Mouse (Mus musculus) splenic B cell, adult 2 months (primary cell): Measurements from ENCODE around the gene Sez6.

Source experiments
- DNase-seq: peaks from one replicate; pipeline ENCODE4 v3.0.0-alpha.2; 2011; ENCODE audit warnings: low read depth, low spot score
- H3K27me3 ChIP-seq: 2 replicates; pipeline ENCODE4 v1.6.1; 2012; ENCODE audit warnings: mild to moderate bottlenecking, low read length, moderate library complexity, mixed read lengths; ENCODE audit not compliant: control insufficient read depth, poor library complexity, insufficient read depth, severe bottlenecking
- H3K36me3 ChIP-seq: 2 replicates; pipeline ENCODE4 v1.6.1; 2012; ENCODE audit warnings: mild to moderate bottlenecking, low read length, moderate library complexity, mixed read lengths; ENCODE audit not compliant: control insufficient read depth, poor library complexity, insufficient read depth, severe bottlenecking

Gene Sez6

DNA sequence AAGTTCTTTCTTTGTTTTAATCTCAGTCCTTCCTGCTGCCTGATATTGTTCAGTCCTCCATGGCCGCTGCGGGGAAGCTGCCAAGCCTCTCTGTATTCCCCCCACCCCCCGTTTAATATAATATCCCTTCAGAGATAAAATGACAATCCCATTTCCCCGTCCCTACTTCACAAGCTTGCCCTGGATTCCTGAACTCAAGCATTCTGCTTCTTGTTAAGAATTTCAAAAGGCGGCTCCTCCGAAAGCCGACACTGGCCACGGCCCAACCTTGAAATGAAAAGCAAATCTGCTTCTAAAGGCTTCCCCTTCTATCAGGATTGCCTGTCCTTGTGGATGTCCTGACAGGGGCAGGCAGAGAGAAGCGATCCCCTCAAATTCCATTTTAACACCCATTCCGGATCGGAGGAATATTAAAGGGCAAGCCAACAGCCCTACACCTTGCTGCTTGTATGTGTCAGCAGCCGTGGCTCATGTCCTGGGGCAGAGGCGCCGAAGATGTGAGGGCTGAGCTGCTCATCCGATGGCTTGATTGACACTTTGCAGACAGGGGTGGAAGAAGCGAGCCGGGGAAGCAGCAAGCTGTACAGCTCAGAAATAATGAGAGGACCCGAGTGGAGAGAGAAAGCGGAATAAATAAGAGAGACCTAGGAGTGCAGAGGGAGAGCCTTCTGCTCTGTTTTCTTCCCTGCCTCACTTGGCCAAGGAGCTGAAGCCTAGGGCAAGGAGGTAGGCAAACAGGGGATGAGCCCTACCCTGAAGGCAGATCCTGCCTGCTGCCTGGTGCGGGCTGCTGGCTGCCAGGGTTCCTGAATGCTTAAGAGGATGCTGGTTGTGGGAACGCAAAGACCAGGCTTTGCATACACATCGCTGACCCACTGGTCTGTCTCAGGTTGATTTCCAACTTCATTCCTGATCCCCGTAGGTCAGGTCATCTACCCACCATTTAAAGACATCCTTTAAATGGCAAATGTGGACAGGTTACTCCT lies 33.5 kb upstream of the Sez6 start:
- DNase-seq = no peak
- Histone ChIP-seq H3K36me3 (no peaks in the 10 kb centered on the region), H3K27me3 (no peaks in the 10 kb centered on the region)

DNA sequence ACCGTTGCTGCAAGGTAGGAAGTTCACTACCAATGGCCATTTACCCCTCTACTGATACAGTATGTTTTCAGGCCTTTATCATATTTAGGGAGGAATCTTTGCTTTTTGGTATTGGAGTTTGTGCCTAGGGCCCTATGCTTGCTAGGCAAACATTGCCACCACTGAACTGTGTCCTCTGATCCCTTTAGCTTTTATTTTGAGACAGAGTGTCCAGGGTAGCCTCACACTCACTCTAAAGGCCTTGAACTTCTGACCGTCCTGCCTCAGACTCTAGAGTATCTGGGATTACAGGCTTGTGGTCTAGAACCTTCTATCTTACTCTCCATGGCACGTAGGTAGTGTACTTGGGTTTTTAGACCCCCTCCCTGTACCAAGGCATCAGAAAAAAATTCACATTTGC lies 30.4 kb upstream of the Sez6 start:
- H3K36me3 ChIP-seq = no peaks in the 10 kb centered on the region
- no peak for DNase-seq
- no peaks in the 10 kb centered on the region for H3K27me3 ChIP-seq

DNA sequence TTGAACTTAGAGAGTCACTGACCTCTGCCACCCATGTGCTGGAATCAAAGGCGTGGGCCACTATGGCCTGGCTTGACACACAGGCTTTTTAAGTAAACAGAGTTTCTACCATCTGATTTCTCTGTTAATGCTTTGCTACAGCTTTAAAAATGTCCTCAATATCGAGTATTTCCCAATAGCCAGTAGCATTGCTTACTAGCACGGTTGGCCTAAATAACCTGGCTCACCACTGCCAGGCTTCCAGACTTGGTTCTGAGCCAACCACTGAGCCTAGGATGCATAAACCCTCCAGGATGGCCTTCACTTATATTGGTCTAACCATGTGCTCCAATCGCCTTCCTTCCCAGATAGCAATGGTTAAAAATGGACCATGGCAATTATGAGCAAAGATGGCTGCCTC lies 29.9 kb upstream of the Sez6 start:
- Histone ChIP-seq H3K27me3 (no peaks in the 10 kb centered on the region), H3K36me3 (no peaks in the 10 kb centered on the region)
- DNase-seq = no peak

GRCm38 (mm10) chr11:77901366-77901765 lies 29.2 kb upstream of the Sez6 start:
- Histone ChIP-seq H3K27me3 (no peaks in the 10 kb centered on the region), H3K36me3 (no peaks in the 10 kb centered on the region)
- no peak for DNase-seq

- peaks cover under 1% of the 10 kb centered on the region; the same call in 1 of the 2 replicates for H3K27me3 ChIP-seq
- DNase-seq = no peak
- no peaks in the 10 kb centered on the region for H3K36me3 ChIP-seq
These were observed 28.7 kb upstream of the Sez6 start for GRCm38 (mm10) chr11:77901775-77902355.

- no peak for DNase-seq
- peaks cover 2% of the 10 kb centered on the region; the same call in 1 of the 2 replicates for H3K27me3 ChIP-seq
- H3K36me3 ChIP-seq = no peaks in the 10 kb centered on the region
These were observed 26.8 kb upstream of the Sez6 start for GRCm38 (mm10) chr11:77903761-77904160.

- H3K36me3 ChIP-seq = no peaks in the 10 kb centered on the region
- H3K27me3 ChIP-seq = peaks cover 2% of the 10 kb centered on the region; the same call in 1 of the 2 replicates
- no peak for DNase-seq
These were observed 25.9 kb upstream of the Sez6 start for GRCm38 (mm10) chr11:77904707-77905106.

DNA sequence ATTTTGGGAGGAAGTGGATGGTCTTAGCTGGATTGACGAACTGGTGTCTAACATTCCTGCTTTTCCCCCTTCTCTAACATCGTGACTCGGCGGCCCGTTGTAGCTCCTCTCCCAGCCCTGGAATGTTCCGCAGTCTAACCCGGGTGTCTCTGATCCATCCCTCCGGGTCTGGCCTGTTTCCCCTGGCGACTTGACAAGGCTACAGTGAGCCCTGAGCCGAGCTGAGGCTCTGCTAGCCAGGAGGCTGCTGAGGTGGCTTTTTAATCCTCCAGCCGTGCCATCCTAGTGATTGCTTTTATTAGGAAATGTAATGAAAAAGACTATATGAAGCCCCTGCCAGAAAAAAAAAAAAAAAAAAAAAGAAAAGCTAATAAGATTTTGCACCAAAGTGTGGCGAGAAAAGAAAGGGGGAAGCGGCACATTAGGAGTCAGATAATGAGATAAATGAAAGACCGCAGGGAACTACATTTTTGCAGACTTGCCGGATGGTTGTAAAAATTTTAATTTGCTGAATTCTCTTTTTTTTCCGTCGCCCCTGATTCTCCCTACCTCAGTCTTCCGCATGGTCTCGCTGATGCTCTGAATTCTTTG lies 24.4 kb upstream of the Sez6 start:
- no peak for DNase-seq
- no peaks in the 10 kb centered on the region for H3K36me3 ChIP-seq
- H3K27me3 ChIP-seq = peaks cover 3% of the 10 kb centered on the region; the same call in 1 of the 2 replicates

DNA sequence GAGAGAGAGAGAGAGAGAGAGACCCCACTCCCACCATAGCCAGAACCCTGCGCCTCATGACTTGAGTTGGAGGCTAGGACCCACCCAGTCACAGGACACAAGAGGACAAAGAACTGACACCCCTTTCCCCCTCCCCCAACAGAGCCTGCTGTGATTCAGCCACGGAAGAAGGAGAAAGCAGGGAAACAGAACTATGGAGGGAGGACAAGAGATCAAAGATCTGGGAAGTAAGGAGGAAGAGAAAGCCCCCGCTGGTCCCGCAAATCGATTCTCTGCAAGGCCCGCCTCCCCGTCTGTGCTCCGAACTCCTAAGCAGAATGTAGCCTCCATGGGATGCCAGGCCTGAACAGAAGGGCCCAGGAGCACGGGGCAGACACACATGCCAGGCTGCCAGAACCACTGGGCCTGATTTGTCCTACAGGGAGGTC lies 23.8 kb upstream of the Sez6 start:
- Histone ChIP-seq H3K36me3 (no peaks in the 10 kb centered on the region), H3K27me3 (peaks cover 3% of the 10 kb centered on the region; the same call in 1 of the 2 replicates)
- DNase-seq = no peak

- Histone ChIP-seq H3K36me3 (no peaks in the 10 kb centered on the region), H3K27me3 (peaks cover 3% of the 10 kb centered on the region; the same call in 1 of the 2 replicates)
- no peak for DNase-seq
These were observed 22.1 kb upstream of the Sez6 start for GRCm38 (mm10) chr11:77908468-77908867.

DNA sequence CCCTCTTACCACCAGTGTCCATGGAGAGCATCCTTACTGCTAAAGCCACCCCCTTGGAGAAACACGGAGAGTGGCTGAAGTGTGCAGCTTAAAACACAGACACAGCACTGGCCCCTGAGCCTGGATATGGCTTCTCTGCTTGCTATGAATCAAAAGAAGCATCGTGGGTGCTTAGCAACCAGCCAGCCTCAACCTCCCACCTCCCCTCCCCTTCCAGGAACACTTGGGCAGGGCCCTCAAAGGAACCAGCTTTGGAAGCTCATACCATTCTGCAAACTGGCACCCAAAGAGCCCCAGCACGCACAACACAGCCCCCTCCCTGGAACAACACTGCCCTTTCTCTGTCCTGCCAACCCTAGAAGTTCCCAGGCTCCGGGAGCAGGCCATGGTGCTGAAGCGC lies 21.2 kb upstream of the Sez6 start:
- Histone ChIP-seq H3K27me3 (peaks cover 3% of the 10 kb centered on the region; the same call in 1 of the 2 replicates), H3K36me3 (no peaks in the 10 kb centered on the region)
- no peak for DNase-seq

DNA sequence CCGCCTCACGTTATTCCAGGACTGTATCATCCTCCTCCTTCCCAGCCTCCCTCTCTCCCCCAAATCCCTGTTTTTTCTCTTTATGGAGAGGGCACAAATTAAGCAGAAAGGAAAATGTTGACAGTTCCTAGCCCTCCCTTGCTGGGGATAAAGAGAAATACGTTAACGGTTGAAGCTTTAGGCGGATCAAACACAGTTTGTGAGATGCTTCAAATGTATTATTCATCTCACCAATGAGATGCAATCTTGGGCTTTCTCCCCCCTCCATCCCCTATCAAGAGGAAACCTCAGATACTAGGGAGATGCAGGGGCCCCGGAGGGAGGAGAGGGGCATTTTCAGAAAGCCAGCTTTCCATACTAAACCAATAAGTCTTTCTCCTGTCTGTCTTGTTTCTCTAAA lies 20.8 kb upstream of the Sez6 start:
- no peak for DNase-seq
- H3K36me3 ChIP-seq = no peaks in the 10 kb centered on the region
- H3K27me3 ChIP-seq = peaks cover 3% of the 10 kb centered on the region; the same call in 1 of the 2 replicates

- DNase-seq = no peak
These were observed 17.1 kb upstream of the Sez6 start for GRCm38 (mm10) chr11:77913505-77913904.

GRCm38 (mm10) chr11:77914598-77915260 lies 15.9 kb upstream of the Sez6 start:
- Histone ChIP-seq H3K27me3 (0 out of 2 replicates have a peak, but pooled peaks cover 2% of the 10 kb centered on the region), H3K36me3 (no peaks in the 10 kb centered on the region)
- no peak for DNase-seq

More at GRCm38 (mm10) chr11:77913505-77913904, 17.1 kb upstream of the Sez6 start:
- 0 out of 2 replicates have a peak, but pooled peaks cover 2% of the 10 kb centered on the region for H3K27me3 ChIP-seq
- no peaks in the 10 kb centered on the region for H3K36me3 ChIP-seq
